Mouse (Mus musculus): ENCODE results near the gene Nt5dc2.

Nt5dc2 gene

DNA sequence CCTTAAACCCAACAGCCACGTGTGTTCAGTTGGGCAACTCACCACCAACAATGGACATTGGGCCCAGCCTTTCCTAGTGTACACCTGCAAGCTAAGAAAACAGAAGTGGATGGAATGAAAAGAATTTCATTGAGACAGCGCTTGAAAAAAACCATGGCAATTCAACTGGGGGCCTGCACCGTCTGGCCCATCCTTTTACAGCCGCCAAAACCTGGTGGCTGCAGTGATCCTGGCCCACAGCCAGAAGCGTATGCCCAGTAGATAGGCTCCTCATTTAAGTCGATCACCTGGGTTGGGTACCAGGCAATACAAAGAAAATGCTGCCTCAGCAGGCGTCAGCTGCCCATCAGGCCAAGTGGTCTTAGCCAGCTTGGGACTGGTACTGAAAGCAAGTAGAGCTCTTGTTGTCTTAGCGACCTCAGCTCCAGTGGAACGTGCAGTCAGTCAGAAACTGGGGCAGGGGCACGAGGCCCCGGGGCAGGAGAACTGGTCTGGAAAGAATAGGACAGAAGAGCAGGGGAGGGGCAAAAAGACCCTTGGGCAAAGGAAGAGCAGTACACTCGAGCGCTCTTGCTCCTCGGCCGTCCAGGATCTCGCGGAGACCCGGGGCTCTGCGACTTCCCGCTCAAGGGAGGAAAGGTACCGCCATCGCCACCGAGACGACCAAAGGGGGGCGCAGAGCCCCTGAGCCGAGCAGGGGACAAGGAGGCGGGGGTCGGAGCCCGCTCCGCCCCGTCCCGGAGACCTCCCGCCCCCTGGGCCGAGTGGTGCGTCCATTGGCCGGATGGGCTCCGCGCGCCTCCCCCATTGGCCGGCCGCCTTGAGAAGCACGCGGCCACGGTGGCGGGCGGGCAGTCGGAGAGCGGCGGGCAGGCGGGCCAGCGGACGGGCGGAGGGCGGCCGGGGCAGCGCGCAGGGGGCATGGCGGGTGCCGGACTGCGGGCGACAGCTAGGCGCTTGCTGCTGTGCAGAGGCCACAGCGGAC is at the start of gene Nt5dc2:
Nt5dc2 (plus strand) TSS at position 818 of the 985 bp plus-strand sequence.
- DNase-seq, result peak; percentile 96

DNA sequence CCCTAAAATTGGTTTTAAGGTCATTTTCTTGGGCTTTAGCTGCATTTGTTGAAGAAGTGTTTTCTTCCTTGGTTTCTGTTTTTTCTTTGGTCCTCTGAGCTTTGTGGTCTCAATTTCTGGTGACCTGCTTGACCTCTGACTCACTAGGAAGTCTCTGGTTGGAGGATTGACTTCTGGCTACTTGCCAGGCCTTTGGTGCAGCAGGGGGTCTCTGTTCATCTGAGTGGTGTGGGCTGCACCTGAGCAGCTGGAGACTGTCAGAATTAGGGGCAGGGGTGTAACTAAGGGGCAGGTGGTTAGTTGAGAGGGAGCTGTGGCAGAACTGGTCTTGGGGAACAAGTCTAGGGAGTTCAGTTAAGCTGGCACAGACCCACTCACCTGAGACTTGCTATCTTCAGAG is 49.7 kb upstream of the Nt5dc2 start:
- DNase-seq, result no peak

DNA sequence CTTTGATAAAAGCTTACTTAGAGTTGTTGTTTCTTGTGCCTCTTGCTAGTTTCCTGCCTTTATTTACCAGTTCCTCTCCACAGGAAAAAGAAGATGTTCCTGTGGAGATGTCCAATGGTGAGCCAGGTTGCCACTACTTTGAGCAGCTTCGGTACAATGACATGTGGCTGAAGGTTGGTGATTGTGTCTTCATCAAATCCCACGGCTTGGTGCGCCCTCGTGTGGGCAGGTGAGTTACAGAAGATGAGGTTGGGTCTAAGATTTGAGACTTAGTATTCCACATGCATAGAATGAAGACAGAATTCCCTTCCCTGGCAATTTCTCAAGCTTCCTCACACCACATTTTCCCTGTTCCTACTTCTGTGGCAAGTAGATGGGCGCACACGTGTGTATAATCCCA is 43.4 kb upstream of the Nt5dc2 start:
- DNase-seq, result peak; percentile 27

DNA sequence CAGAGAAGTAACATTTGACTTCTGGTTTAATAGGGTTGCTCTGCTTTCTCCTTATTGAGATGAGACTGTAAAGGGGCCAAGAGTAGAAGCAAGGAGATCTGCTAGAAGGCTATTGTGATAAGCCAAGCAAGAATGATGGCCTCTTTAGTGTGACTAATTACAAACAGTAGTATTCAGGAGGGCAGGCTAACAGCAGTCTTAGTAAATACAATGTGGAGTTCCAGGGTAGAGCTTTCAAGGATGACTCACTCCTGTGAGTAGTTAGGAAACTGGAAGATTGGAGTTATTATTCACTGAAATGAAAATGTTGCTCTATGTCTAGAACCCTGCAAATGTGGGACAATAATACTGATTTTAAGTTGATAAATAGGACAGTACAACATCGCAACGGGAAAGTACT is 42.3 kb upstream of the Nt5dc2 start:
- DNase-seq, result no peak

DNA sequence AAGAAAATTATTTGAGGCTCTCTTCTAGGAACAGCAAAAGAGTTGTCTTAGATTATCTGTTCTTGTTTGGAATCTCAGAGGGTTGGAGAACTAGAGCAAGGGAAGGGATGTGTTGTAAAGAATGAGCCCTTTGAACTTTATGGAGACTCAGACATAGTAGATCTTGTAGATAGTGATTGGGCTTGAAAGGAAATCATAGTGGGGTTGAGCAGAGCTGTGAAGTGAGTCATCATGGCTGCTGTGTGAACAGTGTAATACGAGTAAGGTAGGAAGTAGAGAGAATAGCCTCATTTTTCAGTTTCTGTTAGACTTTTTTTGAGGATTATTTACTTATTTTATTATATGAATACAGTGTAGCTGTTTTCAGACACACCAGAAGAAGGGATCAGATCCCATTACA is 40.9 kb upstream of the Nt5dc2 start:
- no peak for DNase-seq

DNA sequence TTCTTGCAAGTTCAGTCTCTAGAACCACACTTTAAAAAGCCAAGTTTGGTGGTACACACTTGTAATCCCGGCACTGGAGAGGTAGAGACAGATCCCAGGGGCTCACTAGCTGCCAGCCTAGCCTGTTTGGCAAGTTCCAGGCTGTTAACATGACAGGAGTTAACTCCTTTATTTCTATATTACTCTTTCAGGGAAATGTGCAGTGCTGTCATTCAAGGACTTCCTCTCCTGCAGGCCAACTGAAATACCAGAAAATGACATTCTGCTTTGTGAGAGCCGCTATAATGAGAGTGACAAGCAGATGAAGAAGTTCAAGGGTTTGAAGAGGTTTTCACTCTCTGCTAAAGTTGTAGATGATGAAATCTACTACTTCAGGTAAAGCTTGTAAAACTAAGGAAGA is 25.7 kb upstream of the Nt5dc2 start:
- no peak for DNase-seq

DNA sequence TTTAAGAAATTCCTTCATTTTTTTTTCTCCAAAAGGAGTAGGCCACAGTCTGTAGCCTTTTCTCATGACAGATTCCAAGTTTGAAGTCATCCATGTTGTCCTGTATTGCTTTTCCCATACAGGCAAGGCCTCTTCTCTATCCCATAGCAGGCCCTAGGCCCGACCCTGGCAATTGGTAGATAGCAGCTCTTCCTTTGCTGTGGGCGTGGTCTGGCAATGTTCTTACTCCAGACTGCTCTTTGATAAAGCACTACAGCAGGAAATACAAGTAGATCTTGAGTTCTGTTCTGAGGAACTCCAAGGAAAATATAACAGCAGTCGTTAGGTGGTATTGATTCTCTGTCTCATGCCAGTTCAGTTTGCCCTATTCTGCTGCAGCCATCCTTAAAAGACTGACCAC is 20.2 kb upstream of the Nt5dc2 start:
- DNase-seq, result no peak

DNA sequence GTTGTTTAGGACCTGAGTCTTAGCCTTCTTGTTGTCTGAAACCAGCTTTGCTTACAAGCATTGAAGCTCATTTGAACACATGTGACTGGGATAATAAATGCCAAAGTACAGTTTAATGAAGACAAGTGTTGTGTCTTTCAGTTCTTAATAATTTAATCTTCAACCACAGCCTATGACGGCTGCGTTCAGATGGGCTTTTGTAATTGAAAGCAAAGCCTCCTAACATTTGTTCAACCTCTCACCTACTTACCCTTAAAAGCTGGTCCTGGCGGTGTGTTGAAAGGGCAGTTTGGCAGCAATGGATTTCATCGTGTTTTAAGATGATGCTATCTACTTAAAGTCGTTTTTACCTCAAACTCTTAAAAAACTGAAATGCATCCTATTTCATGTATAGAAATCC is 18.7 kb upstream of the Nt5dc2 start:
- peak; percentile 12 for DNase-seq

DNA sequence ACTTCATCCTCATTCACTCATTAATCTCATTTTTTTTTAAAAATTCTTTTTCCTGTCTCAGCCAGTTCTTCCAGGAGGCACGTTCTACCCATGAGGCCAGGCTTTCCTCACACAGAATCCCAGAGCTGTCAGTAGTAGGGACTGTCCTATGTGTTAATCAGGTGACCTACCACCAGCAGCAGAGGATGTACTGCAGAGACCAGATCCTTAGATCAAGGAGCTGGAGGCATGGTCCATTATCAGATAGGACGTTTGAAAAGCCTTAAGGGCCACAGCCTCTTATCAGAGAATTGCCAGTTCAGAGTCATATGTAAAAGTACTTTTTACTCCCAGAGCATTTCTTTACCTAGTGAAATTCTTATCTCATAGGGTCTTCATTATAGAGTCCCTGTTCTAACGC is 16.8 kb upstream of the Nt5dc2 start:
- DNase-seq, result no peak

DNA sequence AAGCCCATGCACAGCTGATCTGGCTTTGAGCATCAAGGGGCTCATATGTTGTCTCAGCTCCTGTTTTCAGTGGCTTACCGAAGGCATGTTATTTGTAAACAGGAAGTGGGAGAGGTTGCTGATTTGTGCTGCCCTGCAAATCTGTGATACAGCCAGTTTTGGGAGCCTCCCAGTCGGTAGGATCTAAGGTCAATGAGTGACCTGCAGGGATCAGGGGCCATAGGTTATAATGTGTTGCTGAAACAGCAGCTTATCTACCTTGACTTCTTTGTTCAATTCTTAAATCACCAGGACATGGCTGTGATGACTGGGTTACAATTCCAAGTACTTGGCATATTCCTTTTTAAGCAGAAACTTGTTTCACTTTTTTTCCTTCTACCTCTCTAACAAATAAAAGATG is 15.3 kb upstream of the Nt5dc2 start:
- DNase-seq, result no peak

DNA sequence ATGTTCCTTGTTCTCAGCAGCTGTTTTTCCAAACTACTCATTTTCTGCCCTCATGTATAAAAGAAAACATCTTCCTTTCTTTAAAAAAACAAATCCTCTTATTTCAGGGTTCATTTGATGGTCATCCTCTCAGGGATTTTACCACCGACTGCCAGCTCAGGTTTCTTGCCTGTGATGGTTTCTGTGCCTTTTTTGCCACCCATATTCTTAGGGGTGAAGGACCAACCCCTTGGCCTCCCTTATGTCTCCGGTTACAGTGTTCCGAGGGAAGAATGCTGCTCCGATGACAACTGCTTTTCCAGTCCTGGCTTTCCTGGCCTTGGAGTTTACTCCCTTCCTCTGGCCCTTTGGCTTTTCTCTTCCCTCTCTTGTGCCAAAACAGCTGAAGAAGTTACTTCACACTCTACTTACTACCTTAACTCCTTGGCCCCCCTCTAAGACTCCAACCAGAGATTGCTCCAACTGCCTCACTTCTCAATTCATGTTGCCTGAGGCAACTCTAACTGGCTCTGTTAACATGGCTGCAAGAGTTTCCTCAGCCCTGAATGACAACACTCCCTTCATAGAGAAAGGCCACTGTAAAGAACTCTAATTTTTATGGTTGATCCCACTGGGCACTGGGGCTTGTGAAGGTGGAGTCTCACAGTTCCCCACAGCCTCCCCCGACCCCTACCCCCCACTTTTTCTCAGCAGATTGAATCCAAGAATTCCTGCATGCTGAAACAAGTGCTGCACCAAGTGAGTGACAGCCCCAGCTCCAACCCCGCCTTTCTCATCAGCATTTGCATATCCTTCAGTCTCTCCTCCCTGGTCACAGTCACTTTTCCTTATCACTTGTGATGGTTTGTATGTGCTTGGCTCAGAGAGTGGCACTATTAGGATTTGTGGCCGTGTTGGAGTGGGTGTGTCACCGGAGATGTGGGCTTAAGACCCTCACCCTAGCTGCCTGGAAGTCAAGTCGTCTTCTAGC is 5.5 kb upstream of the Nt5dc2 start:
- DNase-seq, result no peak

DNA sequence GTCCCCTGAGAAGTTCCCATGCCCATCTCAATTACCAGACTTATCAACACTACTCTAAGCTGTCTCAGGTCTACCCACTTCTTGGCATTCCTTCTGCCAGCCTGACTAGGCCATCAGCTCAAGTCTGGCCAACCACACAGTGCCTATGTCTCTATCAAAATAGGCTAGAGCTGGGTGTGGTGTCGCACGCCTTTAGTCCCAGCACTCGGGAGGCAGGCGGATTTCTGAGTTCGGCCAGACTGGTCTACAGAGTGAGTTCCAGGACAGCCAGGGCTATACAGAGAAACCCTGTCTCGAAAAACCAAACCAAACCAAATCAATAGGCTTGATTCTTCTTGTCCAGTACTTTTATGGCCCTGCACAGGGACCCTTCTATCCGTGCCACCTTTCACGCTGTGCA is 4.0 kb upstream of the Nt5dc2 start:
- DNase-seq, result no peak

DNA sequence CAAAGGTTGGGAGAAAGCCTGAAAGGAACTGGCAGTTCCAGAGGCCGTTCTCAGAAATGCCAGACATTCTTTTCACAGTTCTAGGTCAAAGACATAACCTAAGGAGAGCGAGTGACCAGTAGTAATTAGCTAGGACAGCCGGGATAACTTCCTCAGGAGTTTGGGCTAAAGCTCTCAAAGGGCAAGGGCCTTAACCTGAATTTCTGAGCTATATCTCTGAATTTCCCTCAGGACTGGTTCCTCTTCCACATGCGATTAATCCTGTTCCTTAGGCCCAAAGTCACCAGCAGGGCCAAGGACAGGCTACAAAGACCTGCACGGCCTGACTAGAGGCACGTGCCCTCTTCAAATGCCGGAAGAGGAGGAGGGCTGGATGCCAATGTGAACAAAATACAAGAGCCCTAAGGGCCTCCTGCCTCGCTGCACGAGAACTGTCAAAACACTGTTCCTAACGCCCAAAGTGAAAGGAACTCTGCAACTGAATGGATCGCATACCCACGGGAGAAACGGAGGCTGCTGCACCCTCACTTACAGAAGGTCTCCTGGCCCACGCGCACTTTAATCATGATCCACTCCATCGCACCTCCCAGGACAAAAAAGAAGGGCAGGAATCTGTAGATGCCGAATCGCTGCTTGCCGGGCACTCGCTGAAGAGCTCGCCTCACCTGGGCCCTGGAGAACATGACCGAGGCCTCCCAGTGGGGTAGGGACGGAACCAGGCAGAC is 2.6 kb upstream of the Nt5dc2 start:
- DNase-seq, result peak; percentile 68

DNA sequence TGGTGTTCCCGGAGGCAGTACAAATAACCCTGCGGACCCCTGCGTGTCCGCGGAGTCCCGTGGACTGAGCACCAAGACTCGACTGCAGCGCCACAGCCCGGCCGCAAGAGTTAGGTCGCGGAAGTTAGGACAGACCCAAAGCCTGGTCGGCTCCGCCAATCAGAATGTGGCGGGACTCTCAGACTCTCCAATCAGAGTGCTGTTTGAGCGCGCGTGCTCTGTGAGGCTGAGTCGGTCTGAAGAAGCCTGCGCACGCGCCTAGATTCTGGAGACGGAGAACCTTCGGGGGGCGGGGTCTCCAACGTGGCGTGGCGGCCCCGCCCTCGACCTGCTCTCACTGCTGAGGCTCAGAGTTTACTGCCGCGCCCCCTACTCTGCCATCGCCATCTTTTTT is 2.0 kb upstream of the Nt5dc2 start, which contains the start of gene Smim4:
Smim4 (minus strand) TSS at position 131 of the 394 bp plus-strand sequence.
- DNase-seq, result peak; percentile 99

DNA sequence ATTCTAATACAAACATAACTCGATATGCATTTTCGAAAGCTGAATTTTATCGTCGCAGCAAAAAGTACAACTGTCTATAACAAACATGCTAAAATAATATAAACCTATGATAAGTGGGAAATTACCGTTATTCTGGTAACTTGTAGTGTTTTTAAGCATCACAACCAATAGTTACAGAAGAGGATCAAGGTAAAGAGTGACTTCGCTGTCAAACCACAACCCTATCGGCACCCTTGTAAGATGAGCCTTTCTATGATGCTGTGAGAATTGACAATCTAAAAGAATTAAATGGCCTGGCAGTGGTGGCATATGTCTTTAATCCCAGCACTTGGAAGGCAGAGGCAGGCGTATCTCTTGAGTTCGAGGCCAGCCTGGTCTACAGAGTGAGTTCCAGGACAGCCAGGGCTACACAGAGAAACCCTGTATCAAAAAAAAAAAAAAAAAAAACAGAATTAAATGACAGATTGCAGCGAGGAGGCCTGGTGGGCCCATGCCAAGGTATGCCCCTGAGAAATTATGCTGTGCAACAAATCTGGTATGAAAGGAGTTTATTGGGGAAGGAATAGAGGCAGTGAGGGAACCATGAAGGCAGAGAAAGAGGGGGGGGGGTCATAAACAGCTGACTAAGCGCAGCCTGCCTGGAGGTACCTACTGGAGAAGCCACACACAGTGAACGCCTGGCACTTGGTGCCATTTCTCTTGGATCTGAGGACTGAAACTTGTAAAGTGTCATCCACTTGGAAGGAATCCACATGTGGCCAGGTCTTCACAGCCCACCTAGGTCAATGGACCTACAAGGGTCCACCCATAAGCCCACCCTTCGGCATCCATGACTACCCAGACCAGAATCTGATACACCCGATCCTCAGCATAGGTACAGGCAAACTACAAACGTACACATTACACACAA is 1.3 kb upstream of the Nt5dc2 start:
- DNase-seq, result no peak

DNA sequence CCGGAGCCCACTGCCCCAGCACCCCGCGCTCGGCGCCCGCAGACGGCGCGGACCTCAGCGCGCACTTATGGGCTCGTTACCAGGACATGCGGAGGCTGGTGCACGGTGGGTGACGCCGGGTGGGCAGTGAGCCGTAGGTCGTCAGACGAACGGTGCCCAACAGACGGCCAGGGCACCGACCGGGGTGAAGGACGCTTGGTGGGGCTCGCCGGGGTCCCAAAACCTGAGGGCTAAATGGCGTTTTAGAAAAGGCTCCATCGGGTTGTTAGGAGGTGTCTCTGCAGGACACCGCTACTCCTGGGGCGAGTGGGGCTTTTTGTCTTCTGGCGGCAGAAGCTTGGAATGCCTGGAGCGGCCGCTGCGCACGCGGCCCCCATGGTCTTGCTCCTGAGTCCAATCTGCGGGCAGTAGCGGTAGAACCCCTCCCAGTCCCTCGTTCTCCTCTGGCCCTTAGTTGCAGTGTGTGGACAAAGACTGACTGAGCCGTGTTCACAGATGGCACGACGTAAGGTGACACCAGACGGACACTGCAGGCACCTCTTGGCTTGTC is 494 bp downstream of the Nt5dc2 start:
- DNase-seq, result peak; percentile 57

DNA sequence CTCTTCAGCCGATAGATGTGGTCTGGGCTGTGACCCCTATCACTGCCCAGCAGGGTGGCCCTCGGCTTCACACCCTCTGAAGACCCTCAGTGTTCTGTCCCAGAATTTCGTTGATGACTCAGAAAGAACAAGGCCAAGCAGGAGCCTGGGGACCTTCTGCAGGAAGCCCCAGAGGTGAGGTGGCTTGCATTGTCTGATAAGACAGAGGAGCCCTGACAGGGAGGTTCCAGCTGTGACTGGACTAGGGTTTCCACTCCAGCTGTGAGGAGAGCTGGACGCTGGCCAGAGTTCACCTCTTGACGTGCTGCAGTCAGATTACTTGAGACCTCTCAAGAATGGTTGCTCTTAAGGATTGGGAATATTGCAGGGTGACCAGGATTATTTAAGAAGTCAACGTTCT is 1.2 kb downstream of the Nt5dc2 start:
- peak; percentile 71 for DNase-seq

DNA sequence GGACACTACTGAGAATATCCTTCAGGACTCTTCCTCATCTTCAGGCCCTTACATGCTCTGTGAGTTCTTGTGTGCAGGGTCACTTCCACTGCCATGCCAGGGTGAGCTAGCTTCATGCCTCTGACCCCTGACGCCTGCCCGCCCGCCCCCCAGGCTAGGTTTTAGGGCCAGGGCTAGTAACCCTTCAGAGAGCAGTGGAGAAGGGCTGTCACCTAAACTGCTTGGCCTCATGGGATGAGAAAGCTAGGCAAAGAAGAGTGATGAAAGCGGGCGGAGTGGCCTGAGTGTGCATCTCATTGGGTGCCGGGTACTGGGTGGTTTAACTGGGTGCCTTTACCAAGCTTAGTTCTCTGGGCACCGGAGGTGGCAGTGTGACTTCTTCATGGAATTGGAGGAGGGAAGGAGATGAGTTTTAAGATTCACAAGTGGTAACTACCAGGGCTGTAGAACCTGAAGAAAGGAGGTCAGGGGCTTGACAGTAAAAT is 1.7 kb downstream of the Nt5dc2 start:
- no peak for DNase-seq

DNA sequence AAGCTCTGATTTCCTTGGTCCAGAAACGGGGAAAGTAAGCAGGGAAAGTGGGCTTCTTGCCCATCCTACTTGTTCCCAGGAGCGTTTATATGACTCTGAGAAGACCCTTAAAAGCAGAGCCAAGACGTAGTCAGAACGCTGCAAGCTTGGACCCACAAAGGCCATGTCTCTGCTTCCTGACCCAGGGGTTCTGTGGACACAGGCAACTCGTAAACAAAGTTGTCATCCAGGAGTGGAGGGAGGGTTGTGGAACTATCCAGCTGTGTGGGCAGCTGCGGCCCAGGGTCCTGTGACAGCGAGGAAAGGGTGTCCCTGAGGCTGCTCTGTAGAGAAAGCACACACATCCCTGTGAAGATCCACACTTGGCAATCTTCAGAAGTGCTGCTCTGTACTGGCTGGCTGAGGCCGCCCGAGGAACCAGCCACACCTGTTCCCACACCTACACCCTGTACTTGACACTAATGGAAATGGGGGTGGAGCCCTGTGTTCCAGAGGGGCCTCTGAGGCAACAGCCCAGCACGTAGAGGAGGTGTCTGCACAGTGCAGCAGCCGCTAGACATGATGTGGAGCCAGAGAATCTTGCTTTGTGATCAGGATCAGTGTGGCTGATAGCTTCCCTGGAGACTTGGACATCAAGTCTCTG is 2.3 kb downstream of the Nt5dc2 start:
- peak; percentile 25 for DNase-seq
